Mouse (Mus musculus) hindbrain, embryonic 15.5 days (tissue): Measurements from ENCODE around the gene Olfr598. TPM values are rescaled to one million over a fixed set of nuclear protein-coding genes. Genes with fewer than 3 reads are reported as not detected.
"Not testable (repeated sequence)": the region's sequence is repeated elsewhere in the genome, so short reads cannot be mapped to it uniquely, and the experiment has no call there.

Experiments
- ATAC-seq: fragments of 200-750 bp; cut with Nextera tagmentation; 2 replicates; pipeline ENCODE4 v1.8.0; 2017; ENCODE audit warnings: low read depth, moderate number of reproducible peaks, moderate TSS enrichment; ENCODE audit not compliant: low FRiP score
- H3K27ac ChIP-seq: fragments of 300-500 bp; sonication (generic); replicated peaks from 2 replicates; pipeline ENCODE4 v1.5.1; 2015; ENCODE audit warnings: mild to moderate bottlenecking, inconsistent platforms
- H3K27me3 ChIP-seq: fragments of 300-500 bp; sonication (generic); 2 replicates; pipeline ENCODE4 v1.6.1; 2015; ENCODE audit warnings: control low read depth, inconsistent platforms
- H3K36me3 ChIP-seq: fragments of 300-500 bp; sonication (generic); 2 replicates; pipeline ENCODE4 v1.6.1; 2015; ENCODE audit warnings: control low read depth, inconsistent platforms
- H3K4me1 ChIP-seq: fragments of 300-500 bp; sonication (generic); replicated peaks from 2 replicates; pipeline ENCODE4 v1.6.1; 2015; ENCODE audit warnings: control low read depth, inconsistent platforms
- H3K4me2 ChIP-seq: fragments of 300-500 bp; sonication (generic); 2 replicates; pipeline ENCODE4 v1.6.1; 2015; ENCODE audit warnings: moderate library complexity, mild to moderate bottlenecking, inconsistent platforms
- H3K4me3 ChIP-seq: fragments of 300-500 bp; sonication (generic); 2 replicates; pipeline ENCODE4 v1.5.1; 2015; ENCODE audit warnings: mild to moderate bottlenecking, inconsistent platforms
- H3K9ac ChIP-seq: fragments of 300-500 bp; sonication (generic); 2 replicates; pipeline ENCODE4 v1.6.1; 2015; ENCODE audit warnings: inconsistent platforms
- H3K9me3 ChIP-seq: fragments of 300-500 bp; sonication (generic); 2 replicates; pipeline ENCODE4 v1.6.1; 2016; ENCODE audit warnings: control low read depth, inconsistent platforms
- WGBS: fragments of 180-500 bp; shearing (Covaris S2); methylation state at CpG from one replicate; pipeline ENCODE4 v1.1.7; 2015; 5-methylcytosine and 5-hydroxymethylcytosine counted together
- polyA plus RNA-seq: library from polyadenylated mRNA; unstranded; fragments of >200 nt; fragmentation: Nextera tagmentation; extraction: Ambion mirVana; gene quantifications from 2 replicates; pipeline ENCODE4 v1.2.1, GENCODE M21; 2015

Gene Olfr598
- polyA plus RNA-seq = not detected in 2 replicates

- Histone ChIP-seq H3K4me2 (no peak within 1 kb of the TSS), H3K4me3 (no peak within 1 kb of the TSS), H3K9ac (no peak within 1 kb of the TSS), H3K27ac (no peak within 1 kb of the TSS), H3K27me3 (no peaks in the 10 kb centered on the region), H3K36me3 (no peaks in the 10 kb centered on the region), H3K9me3 (no peaks in the 10 kb centered on the region), H3K4me1 (no peaks in the 10 kb centered on the region)
- no peak for ATAC-seq
Observed at GRCm38 (mm10) chr7:103323268-103323667, at the start of gene Olfr598. Gene Olfr598 (plus strand): TSS chr7:103323568.

- not testable (repeated sequence) for H3K27me3 ChIP-seq, H3K4me2 ChIP-seq, H3K36me3 ChIP-seq, H3K4me3 ChIP-seq, H3K9ac ChIP-seq, H3K4me1 ChIP-seq, H3K27ac ChIP-seq, H3K9me3 ChIP-seq, ATAC-seq
- WGBS = 87% methylated on average over 2 of the region's 2 CpGs
Observed at GRCm38 (mm10) chr7:103305348-103305747, 18.0 kb upstream of the Olfr598 start, which contains the start of gene Olfr596. Gene Olfr596 (plus strand): TSS chr7:103305648.

- H3K4me2 ChIP-seq, H3K27me3 ChIP-seq, ATAC-seq, H3K4me3 ChIP-seq, H3K27ac ChIP-seq, H3K9me3 ChIP-seq, H3K36me3 ChIP-seq, H3K9ac ChIP-seq, H3K4me1 ChIP-seq: not testable (repeated sequence)
- WGBS = 95% methylated on average over 2 of the region's 2 CpGs
Observed at GRCm38 (mm10) chr7:103316015-103316414, 7.4 kb upstream of the Olfr598 start, which contains the start of gene Olfr597. Gene Olfr597 (plus strand): TSS chr7:103316315.

- no peak for ATAC-seq
- H3K4me1 ChIP-seq = no peaks in the 10 kb centered on the region
- H3K27me3 ChIP-seq = no peaks in the 10 kb centered on the region
- H3K4me2 ChIP-seq = no peak within 1 kb of the TSS
- H3K9me3 ChIP-seq = no peaks in the 10 kb centered on the region
- H3K36me3 ChIP-seq = no peaks in the 10 kb centered on the region
- H3K9ac ChIP-seq = no peak within 1 kb of the TSS
- 91% methylated on average over 1 of the region's 1 CpGs for whole genome bisulfite sequencing
- H3K4me3 ChIP-seq = no peak within 1 kb of the TSS
- H3K27ac ChIP-seq = no peak within 1 kb of the TSS
Observed at GRCm38 (mm10) chr7:103335617-103336016, 12.2 kb downstream of the Olfr598 start, which contains the start of gene Olfr599. Gene Olfr599 (plus strand): TSS chr7:103335917.

GRCm38 (mm10) chr7:103349569-103349968 lies 26.2 kb downstream of the Olfr598 start, which contains the start of gene Olfr600:
Gene Olfr600 (minus strand): TSS chr7:103349669.
- Histone ChIP-seq H3K9ac (no peak within 1 kb of the TSS), H3K9me3 (no peaks in the 10 kb centered on the region), H3K27ac (no peak within 1 kb of the TSS), H3K4me2 (no peak within 1 kb of the TSS), H3K4me3 (no peak within 1 kb of the TSS), H3K36me3 (no peaks in the 10 kb centered on the region), H3K27me3 (no peaks in the 10 kb centered on the region), H3K4me1 (no peaks in the 10 kb centered on the region)
- no peak for ATAC-seq

GRCm38 (mm10) chr7:103362555-103362954 lies 39.2 kb downstream of the Olfr598 start, which contains the start of gene Olfr601:
Gene Olfr601 (minus strand): TSS chr7:103362655.
- no peaks in the 10 kb centered on the region for H3K27me3 ChIP-seq
- no peaks in the 10 kb centered on the region for H3K4me1 ChIP-seq
- no peak within 1 kb of the TSS for H3K4me2 ChIP-seq
- no peak within 1 kb of the TSS for H3K27ac ChIP-seq
- no peaks in the 10 kb centered on the region for H3K9me3 ChIP-seq
- H3K9ac ChIP-seq = no peak within 1 kb of the TSS
- no peak for ATAC-seq
- H3K36me3 ChIP-seq = no peaks in the 10 kb centered on the region
- WGBS = 88% methylated on average over 1 of the region's 1 CpGs
- no peak within 1 kb of the TSS for H3K4me3 ChIP-seq

Other genes starting within 250 kb of the Olfr598 start
- gene Olfr584, start 241.7 kb upstream of the Olfr598 start, polyA plus RNA-seq = not detected in 2 replicates
- not detected in 2 replicates for gene Olfr585, start 225.8 kb upstream of the Olfr598 start, polyA plus RNA-seq
- gene Olfr586, start 197.9 kb upstream of the Olfr598 start, polyA plus RNA-seq = not detected in 2 replicates
- gene Olfr588-ps1, start 182.7 kb upstream of the Olfr598 start, polyA plus RNA-seq = not detected in 2 replicates
- gene Olfr589, start 167.2 kb upstream of the Olfr598 start, polyA plus RNA-seq = not detected in 2 replicates
- gene Olfr591, start 145.2 kb upstream of the Olfr598 start, polyA plus RNA-seq = not detected in 2 replicates
- gene Olfr592, start 138.8 kb upstream of the Olfr598 start, polyA plus RNA-seq = not detected in 2 replicates
- not detected in 2 replicates for gene Olfr593, start 111.7 kb upstream of the Olfr598 start, polyA plus RNA-seq
- not detected in 2 replicates for gene Olfr594, start 106.6 kb upstream of the Olfr598 start, polyA plus RNA-seq
- gene Usp17ld, start 71.1 kb upstream of the Olfr598 start, polyA plus RNA-seq = not detected in 2 replicates
- not detected in 2 replicates for gene Olfr596, start 17.9 kb upstream of the Olfr598 start, polyA plus RNA-seq
- gene Olfr597, start 7.3 kb upstream of the Olfr598 start, polyA plus RNA-seq = not detected in 2 replicates
- not detected in 2 replicates for gene Olfr599, start 12.3 kb downstream of the Olfr598 start, polyA plus RNA-seq
- not detected in 2 replicates for gene Olfr600, start 26.1 kb downstream of the Olfr598 start, polyA plus RNA-seq
- gene Olfr601, start 39.1 kb downstream of the Olfr598 start, polyA plus RNA-seq = not detected in 2 replicates
- not detected in 2 replicates for gene Olfr603, start 62.6 kb downstream of the Olfr598 start, polyA plus RNA-seq
- not detected in 2 replicates for gene Usp17lc, start 91.5 kb downstream of the Olfr598 start, polyA plus RNA-seq
- gene Olfr605, start 121.9 kb downstream of the Olfr598 start, polyA plus RNA-seq = not detected in 2 replicates
- not detected in 2 replicates for gene Olfr606, start 125.5 kb downstream of the Olfr598 start, polyA plus RNA-seq
- gene Olfr607, start 140.6 kb downstream of the Olfr598 start, polyA plus RNA-seq = not detected in 2 replicates
- not detected in 2 replicates for gene Olfr608, start 146.3 kb downstream of the Olfr598 start, polyA plus RNA-seq
- not detected in 2 replicates for gene Olfr609, start 174.5 kb downstream of the Olfr598 start, polyA plus RNA-seq
- not detected in 2 replicates for gene Olfr610, start 188.6 kb downstream of the Olfr598 start, polyA plus RNA-seq
- not detected in 2 replicates for gene Olfr611, start 197.3 kb downstream of the Olfr598 start, polyA plus RNA-seq
- not detected in 2 replicates for gene Olfr612, start 219.1 kb downstream of the Olfr598 start, polyA plus RNA-seq
- gene Olfr613, start 224.5 kb downstream of the Olfr598 start, polyA plus RNA-seq = not detected in 2 replicates
- not detected in 2 replicates for gene Olfr615, start 232.5 kb downstream of the Olfr598 start, polyA plus RNA-seq
- not detected in 2 replicates for gene Olfr616, start 245.6 kb downstream of the Olfr598 start, polyA plus RNA-seq
- gene Olfr617, start 249.5 kb downstream of the Olfr598 start, polyA plus RNA-seq = not detected in 2 replicates